Mouse (Mus musculus) ES-Bruce4 (cell line): ENCODE data around the gene Dnajc17. TPM values are rescaled to one million over a fixed set of nuclear protein-coding genes. Genes with fewer than 3 reads are reported as not detected.

ENCODE experiments used
- H3K27ac ChIP-seq: 2 replicates; pipeline ENCODE4 v1.5.1; 2012; ENCODE audit warnings: low read length, inconsistent platforms; ENCODE audit not compliant: insufficient read depth
- H3K27me3 ChIP-seq: 2 replicates; pipeline ENCODE4 v1.6.1; 2012; ENCODE audit warnings: mild to moderate bottlenecking, low read length, inconsistent platforms; ENCODE audit not compliant: control insufficient read depth, poor library complexity, insufficient read depth, severe bottlenecking
- H3K36me3 ChIP-seq: 2 replicates; pipeline ENCODE4 v1.6.1; 2012; ENCODE audit warnings: inconsistent platforms, mild to moderate bottlenecking, low read length, moderate library complexity; ENCODE audit not compliant: control insufficient read depth, poor library complexity, insufficient read depth, severe bottlenecking
- H3K4me1 ChIP-seq: one replicate; pipeline ENCODE4 v1.8.1; 2011; ENCODE audit warnings: low read length; ENCODE audit not compliant: control insufficient read depth, insufficient read depth
- H3K4me3 ChIP-seq: 2 replicates; pipeline ENCODE4 v1.5.1; 2011; ENCODE audit warnings: low read depth, mild to moderate bottlenecking, low read length
- H3K9ac ChIP-seq: 2 replicates; pipeline ENCODE4 v1.6.1; 2012; ENCODE audit warnings: low read depth, mild to moderate bottlenecking, inconsistent platforms; ENCODE audit not compliant: poor library complexity, severe bottlenecking
- H3K9me3 ChIP-seq: replicated peaks from 2 replicates; pipeline ENCODE4 v1.6.1; 2012; ENCODE audit warnings: mild to moderate bottlenecking, low read length, inconsistent platforms; ENCODE audit not compliant: control insufficient read depth, poor library complexity, insufficient read depth, severe bottlenecking
- CTCF ChIP-seq: IDR thresholded peaks from one replicate; pipeline ENCODE4 v1.8.1; 2011; ENCODE audit warnings: low read depth, low read length
- EP300 ChIP-seq: IDR thresholded peaks from 2 replicates; pipeline ENCODE4 v1.6.1; 2011; ENCODE audit warnings: low read depth, low read length; ENCODE audit not compliant: insufficient read depth
- POLR2A ChIP-seq: IDR thresholded peaks from one replicate; pipeline ENCODE4 v1.8.1; 2011; ENCODE audit warnings: low read length; ENCODE audit not compliant: insufficient read depth
- polyA plus RNA-seq: library from polyadenylated mRNA; stranded (reverse); fragments of >200 nt; gene quantifications from 2 replicates; pipeline ENCODE4 v1.2.4, GENCODE M21; 2011; ENCODE audit warnings: low read depth; ENCODE audit not compliant: missing spikeins, insufficient read depth, insufficient read length

Dnajc17 gene
- polyA plus RNA-seq, 1 experiment = 12.5 TPM

DNA sequence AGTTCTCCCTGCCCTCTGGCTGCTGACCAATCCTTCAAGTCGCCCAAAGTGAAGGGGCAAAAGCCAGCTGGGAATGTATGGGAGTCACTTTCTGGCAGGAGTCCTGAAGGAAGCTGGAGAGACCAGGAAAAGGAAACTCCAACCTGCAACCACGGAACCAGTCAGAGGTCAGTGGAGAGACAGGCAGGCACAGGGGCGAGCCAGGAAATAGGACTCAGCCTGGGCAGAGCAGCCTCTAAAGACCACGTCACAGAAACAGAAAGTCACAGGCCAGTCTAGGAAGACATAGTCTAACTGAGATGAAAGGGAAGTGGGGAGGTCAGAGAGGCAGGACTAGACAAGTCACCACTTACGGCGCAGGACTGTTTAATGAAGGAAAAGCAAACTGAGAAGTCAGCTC lies 33.0 kb downstream of the Dnajc17 start:
- Histone ChIP-seq H3K4me1 (no peaks in the 10 kb centered on the region), H3K9me3 (no peaks in the 10 kb centered on the region), H3K36me3 (no peaks in the 10 kb centered on the region), H3K27ac (no peak overlapping the region), H3K9ac (no peak overlapping the region), H3K27me3 (no peaks in the 10 kb centered on the region), H3K4me3 (no peak overlapping the region)
- TF ChIP-seq EP300 (no peak), POLR2A (no peak), CTCF (no peak)

DNA sequence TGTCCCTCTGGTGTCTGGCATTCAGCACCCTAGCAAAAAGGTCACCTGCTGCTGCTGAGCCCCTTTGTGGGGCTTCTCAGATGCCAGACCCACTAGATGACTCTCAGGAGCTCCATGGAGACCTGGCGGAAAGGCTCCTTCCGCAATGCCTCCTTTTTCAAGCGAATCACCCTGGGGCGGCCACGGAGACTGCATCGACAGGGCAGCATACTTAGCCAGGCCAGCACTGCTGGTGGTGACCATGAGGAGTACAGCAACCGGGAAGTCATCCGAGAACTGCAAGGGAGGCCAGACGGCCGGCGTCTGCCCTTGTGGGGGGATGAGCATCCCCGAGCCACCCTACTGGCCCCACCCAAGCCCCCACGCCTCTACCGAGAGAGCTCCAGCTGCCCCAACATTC lies 33.7 kb downstream of the Dnajc17 start:
- H3K27ac ChIP-seq = no peak overlapping the region
- TF ChIP-seq CTCF = no peak
- no peak for TF ChIP-seq EP300
- no peak for TF ChIP-seq POLR2A
- no peaks in the 10 kb centered on the region for H3K4me1 ChIP-seq
- H3K27me3 ChIP-seq = no peaks in the 10 kb centered on the region
- no peak overlapping the region for H3K9ac ChIP-seq
- no peaks in the 10 kb centered on the region for H3K36me3 ChIP-seq
- no peak overlapping the region for H3K4me3 ChIP-seq
- H3K9me3 ChIP-seq = no peaks in the 10 kb centered on the region

DNA sequence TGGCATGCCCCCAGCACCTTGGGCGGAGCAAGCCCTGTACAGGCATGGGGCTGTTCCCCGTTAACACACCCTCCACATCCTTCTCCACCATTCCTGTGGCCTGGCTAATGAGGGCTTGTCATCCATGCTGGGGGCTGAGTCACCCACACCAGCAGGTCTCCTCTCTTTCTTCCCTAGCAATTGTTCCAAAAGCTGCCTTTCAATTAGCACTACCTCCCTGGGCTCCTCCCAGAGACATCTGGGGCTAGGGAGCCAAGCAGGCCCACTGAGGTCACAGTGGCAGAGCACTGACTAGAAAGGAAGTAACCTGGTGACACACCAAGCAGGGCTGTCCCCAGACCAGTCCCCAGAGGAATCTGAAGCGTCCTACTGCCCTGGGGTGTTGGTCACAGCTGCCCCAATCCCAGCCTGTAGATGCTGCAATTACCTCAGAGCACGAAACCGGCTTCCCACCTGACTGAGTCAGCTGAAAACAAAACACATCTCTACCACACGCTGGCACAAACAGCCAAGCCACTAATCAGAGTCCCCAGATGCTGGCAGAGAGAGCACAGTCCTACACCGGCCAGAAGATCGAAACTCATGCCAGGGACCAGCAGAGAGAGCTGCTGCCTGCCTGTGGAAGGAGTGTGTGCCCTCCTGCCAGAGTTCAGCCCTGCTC lies 34.5 kb downstream of the Dnajc17 start, which contains the start of gene Gm14137:
Gene Gm14137, plus strand, starts transcription at position 519 of the 661 bp plus-strand sequence.
- H3K4me3 ChIP-seq = no peak within 1 kb of the TSS
- H3K9me3 ChIP-seq = no peaks in the 10 kb centered on the region
- H3K27me3 ChIP-seq = no peaks in the 10 kb centered on the region
- no peaks in the 10 kb centered on the region for H3K4me1 ChIP-seq
- no peak for TF ChIP-seq EP300
- TF ChIP-seq POLR2A = no peak
- no peak for TF ChIP-seq CTCF
- H3K9ac ChIP-seq = no peak within 1 kb of the TSS
- no peak within 1 kb of the TSS for H3K27ac ChIP-seq
- no peaks in the 10 kb centered on the region for H3K36me3 ChIP-seq

DNA sequence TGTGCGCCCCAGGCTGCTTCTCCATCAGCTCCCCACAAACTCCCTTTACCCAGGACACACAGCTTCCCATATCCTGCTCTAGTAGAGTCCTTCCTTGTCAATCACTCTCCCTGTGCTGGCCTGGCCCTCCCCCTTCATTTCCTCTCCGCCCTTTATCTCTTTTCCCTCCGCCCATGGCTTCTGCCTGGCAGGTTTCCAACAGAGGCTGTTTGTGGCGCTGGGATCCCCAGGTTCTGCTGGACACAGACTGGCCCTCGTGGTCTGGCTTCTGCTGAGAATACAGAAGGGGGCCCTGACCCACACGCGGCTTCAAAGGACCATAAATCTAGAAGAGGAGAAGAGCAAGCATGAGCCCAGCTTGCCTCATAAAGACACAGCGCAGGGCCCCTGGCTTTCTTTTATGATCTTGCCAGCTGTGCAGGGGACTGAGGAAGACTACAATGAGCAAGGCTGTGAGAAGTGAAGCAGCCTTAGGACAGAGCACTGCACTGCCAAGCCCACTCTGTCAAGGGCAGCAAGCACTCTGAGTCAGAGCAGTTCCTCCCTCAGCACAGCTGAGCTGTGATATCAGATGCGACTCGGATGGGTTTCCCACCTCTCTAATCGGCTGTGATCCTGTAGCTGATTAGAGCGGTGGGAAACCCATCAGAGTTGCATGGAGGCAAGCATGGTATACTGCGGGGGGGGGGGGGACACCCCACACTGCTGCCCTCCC lies 35.6 kb downstream of the Dnajc17 start:
- Histone ChIP-seq H3K27me3 (no peaks in the 10 kb centered on the region), H3K4me3 (no peak overlapping the region), H3K9me3 (no peaks in the 10 kb centered on the region), H3K36me3 (no peaks in the 10 kb centered on the region), H3K9ac (no peak overlapping the region), H3K4me1 (no peaks in the 10 kb centered on the region), H3K27ac (no peak overlapping the region)
- no peak for TF ChIP-seq EP300
- TF ChIP-seq POLR2A = no peak
- no peak for TF ChIP-seq CTCF

DNA sequence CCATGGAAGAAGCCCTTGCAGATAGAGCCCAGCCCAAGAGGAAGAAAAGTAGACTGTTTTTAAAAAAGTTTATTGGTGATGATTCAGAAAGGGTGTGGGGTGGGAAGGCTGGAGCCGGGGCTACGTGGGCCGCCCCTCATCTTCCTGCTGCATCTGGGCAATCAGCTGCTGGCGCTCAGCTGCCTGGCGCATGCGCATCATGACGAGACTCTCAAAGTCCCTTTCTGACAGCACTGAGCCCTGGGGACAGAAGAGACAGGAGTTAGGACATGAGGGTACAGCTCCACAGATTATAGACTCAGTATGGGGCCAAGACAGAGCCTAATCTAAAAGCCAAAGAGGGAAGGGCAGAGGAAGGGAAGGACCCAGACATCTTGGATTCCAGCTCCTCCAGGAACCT lies 36.1 kb downstream of the Dnajc17 start:
- H3K4me3 ChIP-seq = no peak overlapping the region
- H3K4me1 ChIP-seq = no peaks in the 10 kb centered on the region
- H3K9ac ChIP-seq = no peak overlapping the region
- H3K9me3 ChIP-seq = no peaks in the 10 kb centered on the region
- H3K27me3 ChIP-seq = no peaks in the 10 kb centered on the region
- H3K36me3 ChIP-seq = no peaks in the 10 kb centered on the region
- no peak for TF ChIP-seq EP300
- TF ChIP-seq CTCF = no peak
- TF ChIP-seq POLR2A = no peak
- H3K27ac ChIP-seq = no peak overlapping the region

DNA sequence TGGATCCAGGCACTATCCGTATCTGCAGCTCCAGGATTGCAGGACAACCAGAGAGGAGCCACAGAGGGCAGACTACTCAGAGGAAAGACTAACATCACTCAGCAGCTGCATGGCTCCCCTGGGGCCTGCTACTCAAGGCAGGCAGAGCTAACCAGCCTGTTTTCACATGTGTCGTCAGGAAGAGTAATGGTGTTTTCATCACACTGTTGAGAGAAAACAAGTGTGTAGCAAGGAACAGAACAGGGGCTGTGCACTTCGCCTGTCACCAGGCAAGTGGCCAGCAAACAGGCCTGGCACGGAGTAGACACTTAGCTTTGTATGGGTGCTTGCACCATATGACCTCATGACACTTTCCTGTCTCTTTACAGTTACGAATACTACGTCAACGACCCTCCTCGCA lies 37.0 kb downstream of the Dnajc17 start:
- no peak overlapping the region for H3K4me3 ChIP-seq
- H3K9ac ChIP-seq = no peak overlapping the region
- no peak overlapping the region for H3K27ac ChIP-seq
- no peaks in the 10 kb centered on the region for H3K36me3 ChIP-seq
- H3K4me1 ChIP-seq = no peaks in the 10 kb centered on the region
- no peaks in the 10 kb centered on the region for H3K27me3 ChIP-seq
- TF ChIP-seq POLR2A = no peak
- no peak for TF ChIP-seq CTCF
- no peaks in the 10 kb centered on the region for H3K9me3 ChIP-seq
